Mouse (Mus musculus): ENCODE data around the gene Mgat4a.

DNA sequence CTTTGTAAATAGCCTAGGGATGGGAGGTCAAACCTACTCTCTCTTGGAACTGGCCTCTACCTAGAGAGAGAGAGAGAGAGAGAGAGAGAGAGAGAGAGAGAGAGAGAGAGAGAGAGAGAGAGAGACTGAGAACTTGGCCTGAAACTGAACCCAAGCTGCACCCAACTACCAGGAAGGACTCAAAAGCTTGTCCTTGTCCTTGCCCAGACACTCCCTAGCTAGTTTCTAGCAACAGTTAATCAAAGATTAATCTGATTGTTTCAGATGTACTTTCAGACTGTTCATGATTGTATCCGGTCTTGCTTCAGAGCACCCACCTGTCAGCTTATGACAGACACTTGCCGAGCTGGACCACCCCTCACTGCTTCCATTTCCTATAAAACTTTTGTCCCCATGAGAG, 25.5 kb upstream of the Mgat4a start:
- TF ChIP-seq POLR2A (IDR thresholded peaks at IDR 0.05; ENCODE audit: borderline replicate concordance, insufficient read depth, low read length) = no peak
- TF ChIP-seq CTCF (IDR thresholded peaks at IDR 0.05; ENCODE audit: borderline replicate concordance, insufficient read depth, low read depth, low read length) = no peak

Measured in cerebellum, adult 2 months (tissue).